Mouse (Mus musculus) CD4-positive helper T cell, adult 2 months (primary cell): ENCODE data around the gene Nt5c3b.

Experiments
- DNase-seq: peaks from one replicate; pipeline ENCODE4 v3.0.0-alpha.2; 2012; ENCODE audit warnings: low read depth, missing footprints, low spot score

Nt5c3b gene

GRCm38 (mm10) chr11:100441797-100442196 is at the start of gene Nt5c3b, which contains the start of gene Klhl10:
Gene Nt5c3b, minus strand, starts transcription at chr11:100441808.
Gene Klhl10, plus strand, starts transcription at chr11:100441917.
- no peak for DNase-seq

GRCm38 (mm10) chr11:100490951-100491350 is 49.3 kb upstream of the Nt5c3b start:
- peak; percentile 24 for DNase-seq

GRCm38 (mm10) chr11:100485801-100486538 is 44.4 kb upstream of the Nt5c3b start:
- peak; percentile 59 for DNase-seq

GRCm38 (mm10) chr11:100484461-100484860 is 42.9 kb upstream of the Nt5c3b start:
- no peak for DNase-seq

- DNase-seq: no peak
These were observed 37.5 kb upstream of the Nt5c3b start for GRCm38 (mm10) chr11:100479152-100479551.

- DNase-seq: no peak
These were observed 34.7 kb upstream of the Nt5c3b start for GRCm38 (mm10) chr11:100476281-100476680.

- DNase-seq: no peak
These were observed 31.3 kb upstream of the Nt5c3b start for GRCm38 (mm10) chr11:100472935-100473295.

- DNase-seq: peak; percentile 96
These were observed 30.8 kb upstream of the Nt5c3b start, which contains the start of gene Klhl11 for GRCm38 (mm10) chr11:100472197-100472934. Gene Klhl11, minus strand, starts transcription at chr11:100472741.

GRCm38 (mm10) chr11:100471352-100472196 is 30.0 kb upstream of the Nt5c3b start:
- DNase-seq: no peak

GRCm38 (mm10) chr11:100465833-100466232 is 24.2 kb upstream of the Nt5c3b start:
- DNase-seq: no peak

- no peak for DNase-seq
These were observed 23.7 kb upstream of the Nt5c3b start for GRCm38 (mm10) chr11:100465229-100465792.

GRCm38 (mm10) chr11:100462699-100463098 is 21.1 kb upstream of the Nt5c3b start:
- DNase-seq: no peak

- DNase-seq: no peak
These were observed 16.1 kb upstream of the Nt5c3b start for GRCm38 (mm10) chr11:100457711-100458110.

GRCm38 (mm10) chr11:100457247-100457646 is 15.6 kb upstream of the Nt5c3b start:
- no peak for DNase-seq

GRCm38 (mm10) chr11:100442625-100443024 is 1.0 kb upstream of the Nt5c3b start:
- DNase-seq: no peak

GRCm38 (mm10) chr11:100440691-100441522 is 701 bp downstream of the Nt5c3b start:
- DNase-seq: peak; percentile 90

GRCm38 (mm10) chr11:100437901-100438300 is 3.7 kb downstream of the Nt5c3b start:
- DNase-seq: no peak

- no peak for DNase-seq
These were observed 5.8 kb downstream of the Nt5c3b start for GRCm38 (mm10) chr11:100435678-100436246.

- DNase-seq: no peak
These were observed 9.6 kb downstream of the Nt5c3b start for GRCm38 (mm10) chr11:100432002-100432401.

GRCm38 (mm10) chr11:100430052-100430451 is 11.6 kb downstream of the Nt5c3b start:
- DNase-seq: no peak
